Mouse (Mus musculus): Measurements from ENCODE around the gene Irak2.

DNA sequence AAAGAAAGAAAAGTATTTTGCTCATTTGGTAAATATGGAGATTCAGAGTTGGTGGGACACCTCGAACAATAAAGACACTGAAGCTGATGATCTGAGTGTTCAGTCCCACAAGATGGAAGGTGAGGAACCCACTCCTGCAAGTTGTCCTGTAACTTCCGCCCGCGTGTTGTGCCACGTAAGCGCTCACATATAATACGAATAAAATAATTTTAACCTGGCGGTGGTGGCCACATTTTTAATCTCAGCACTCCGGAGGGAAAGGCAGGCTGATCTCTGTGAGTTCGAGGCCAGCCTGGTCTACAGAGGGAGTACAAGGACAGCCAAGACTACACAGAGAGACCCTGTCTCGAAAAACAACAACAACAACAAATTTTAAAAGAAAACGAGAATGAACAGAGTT is 34.3 kb upstream of the Irak2 start:
- no peak for TF ChIP-seq USF1 (IDR thresholded peaks at IDR 0.05; ENCODE audit: low read depth, low read length)
- TF ChIP-seq ZC3H11A (IDR thresholded peaks at IDR 0.05; ENCODE audit: low read depth, low read length), result no peak
- no peak for TF ChIP-seq POLR2A (IDR thresholded peaks at IDR 0.05; ENCODE audit: low read depth, low read length)
- TF ChIP-seq POLR2AphosphoS2 (IDR thresholded peaks at IDR 0.05; ENCODE audit: low read depth, low read length), result no peak
- no peak for TF ChIP-seq RAD21 (IDR thresholded peaks at IDR 0.05; ENCODE audit: low read depth, low read length)
- no peak for TF ChIP-seq CTCF (conservative IDR thresholded peaks at IDR 0.05 in 1 of 2, IDR thresholded peaks at IDR 0.05 in 1 of 2; ENCODE audit: low read depth in 2 of 2, low read length in 2 of 2)
- no peak for TF ChIP-seq ZMIZ1 (IDR thresholded peaks at IDR 0.05; ENCODE audit: low read depth, low read length)
- no peak for TF ChIP-seq ZKSCAN1 (IDR thresholded peaks at IDR 0.05; ENCODE audit: borderline replicate concordance, low read depth, low read length)
- TF ChIP-seq JUND (conservative IDR thresholded peaks at IDR 0.05; ENCODE audit: low read depth, low read length), result no peak
- no peak for TF ChIP-seq PAX5 (IDR thresholded peaks at IDR 0.05; ENCODE audit: low read length)
- no peak for TF ChIP-seq TBP (conservative IDR thresholded peaks at IDR 0.05; ENCODE audit: low read depth, low read length)
- no peak for TF ChIP-seq EP300 (IDR thresholded peaks at IDR 0.05; ENCODE audit: low read length)
